In the genomic region with DNA sequence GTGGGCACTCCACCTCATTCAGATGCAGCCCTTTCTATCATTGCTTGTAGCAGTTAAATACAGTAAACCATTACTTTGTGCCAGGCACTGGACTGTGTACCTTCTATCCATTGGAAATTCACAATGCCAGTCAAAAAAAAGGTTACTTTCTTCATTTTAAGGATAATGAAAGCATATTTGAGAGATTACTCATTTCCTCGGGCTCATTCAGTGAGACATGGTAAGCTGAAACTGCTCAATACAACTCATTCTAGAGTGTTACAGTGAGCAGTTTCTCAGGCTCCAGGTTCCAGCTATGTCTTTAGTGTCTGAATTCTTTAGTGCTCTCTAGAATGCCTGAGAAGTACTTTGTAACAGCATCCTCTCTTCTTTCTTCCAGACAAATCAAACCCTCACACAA, we compare ENCODE assay signal across 20 mouse cellular contexts.
DNase-seq lines count a peak whose midpoint lies in the region; ATAC-seq and TF ChIP-seq lines count a peak whose summit lies in the region.
"Had no signal": no experiment of that assay in that cellular context is flagged by ENCODE, and none has a peak within 500 bp of the region (broad histone marks: within the 10 kb centered on the region; RNA-seq: fewer than 3 reads in every experiment).

No protein-coding gene starts in this region.

- WGBS in embryonic facial prominence, embryonic 14.5 days = 46% methylated on average over 1 of the region's 1 CpGs
- WGBS in embryonic facial prominence, embryonic 10.5 days = 84% methylated on average over 1 of the region's 1 CpGs
- 61% methylated on average over 1 of the region's 1 CpGs for WGBS in kidney, embryonic 15.5 days

- no peak for TF ChIP-seq POLR2A in embryonic fibroblast, embryonic 13.5 days (IDR thresholded peaks at IDR 0.05; ENCODE audit: low read depth, low read length)

- no peak overlapping the region for H3K4me2 ChIP-seq in embryonic facial prominence, embryonic 14.5 days (ENCODE audit: low read depth, low read length)
- no peak overlapping the region for H3K4me2 ChIP-seq in kidney, embryonic 15.5 days
- H3K4me2 ChIP-seq: embryonic facial prominence, embryonic 13.5 days; forebrain, embryonic 13.5 days; forebrain, embryonic 15.5 days had no signal

- H3K4me1 ChIP-seq in embryonic facial prominence, embryonic 14.5 days (ENCODE audit: control insufficient read depth, insufficient read depth, low read length) = no peaks in the 10 kb centered on the region
- H3K4me1 ChIP-seq in embryonic facial prominence, embryonic 10.5 days = no peaks in the 10 kb centered on the region
- H3K4me1 ChIP-seq in embryonic fibroblast, embryonic 13.5 days (ENCODE audit: control insufficient read depth, insufficient read depth, low read length) = peaks cover 3% of the 10 kb centered on the region
- H3K4me1 ChIP-seq in kidney, embryonic 15.5 days = no peaks in the 10 kb centered on the region
- H3K4me1 ChIP-seq: embryonic facial prominence, embryonic 13.5 days had no signal

- H3K36me3 ChIP-seq in embryonic facial prominence, embryonic 14.5 days (ENCODE audit: control insufficient read depth, insufficient read depth, low read length) = no peaks in the 10 kb centered on the region
- H3K36me3 ChIP-seq in embryonic facial prominence, embryonic 10.5 days (replicated peaks) = no peaks in the 10 kb centered on the region
- no peaks in the 10 kb centered on the region for H3K36me3 ChIP-seq in kidney, embryonic 15.5 days
- H3K36me3 ChIP-seq: embryonic facial prominence, embryonic 13.5 days; forebrain, embryonic 15.5 days had no signal

- ATAC-seq in embryonic facial prominence, embryonic 14.5 days (ENCODE audit: low read depth) = no peak
- no peak for ATAC-seq in kidney, embryonic 15.5 days (replicated peaks; ENCODE audit: low FRiP score)
- ATAC-seq: activated CD4-positive, CD25-positive, alpha-beta regulatory T cell, adult 4 months; forebrain, embryonic 13.5 days; forebrain, embryonic 15.5 days; forebrain, postnatal 0 days; Patski had no signal

- H3K27ac ChIP-seq in embryonic facial prominence, embryonic 14.5 days (replicated peaks; ENCODE audit: low read depth, low read length) = no peak overlapping the region
- no peak overlapping the region for H3K27ac ChIP-seq in embryonic facial prominence, embryonic 10.5 days (replicated peaks)
- H3K27ac ChIP-seq in embryonic fibroblast, embryonic 13.5 days (ENCODE audit: insufficient read depth, low read length) = peak overlapping the region; percentile 94
- no peak overlapping the region for H3K27ac ChIP-seq in kidney, embryonic 15.5 days
- H3K27ac ChIP-seq: embryonic facial prominence, embryonic 13.5 days; forebrain, embryonic 13.5 days; forebrain, embryonic 15.5 days had no signal

- H3K9ac ChIP-seq in embryonic facial prominence, embryonic 14.5 days (ENCODE audit: low read depth, low read length) = no peak overlapping the region
- H3K9ac ChIP-seq in kidney, embryonic 15.5 days = no peak overlapping the region
- H3K9ac ChIP-seq: embryonic facial prominence, embryonic 13.5 days; forebrain, embryonic 13.5 days; forebrain, embryonic 15.5 days; forebrain, postnatal 0 days had no signal

- H3K9me3 ChIP-seq in embryonic facial prominence, embryonic 14.5 days (ENCODE audit: control insufficient read depth, low read length) = no peaks in the 10 kb centered on the region
- H3K9me3 ChIP-seq in embryonic facial prominence, embryonic 10.5 days = no peaks in the 10 kb centered on the region
- no peaks in the 10 kb centered on the region for H3K9me3 ChIP-seq in kidney, embryonic 15.5 days (replicated peaks)
- H3K9me3 ChIP-seq: embryonic facial prominence, embryonic 13.5 days; forebrain, embryonic 13.5 days; forebrain, embryonic 15.5 days had no signal

- no peak for TF ChIP-seq CTCF in embryonic fibroblast, embryonic 13.5 days (IDR thresholded peaks at IDR 0.05; ENCODE audit: borderline replicate concordance, insufficient read depth, low read length)

- no peaks in the 10 kb centered on the region for H3K27me3 ChIP-seq in embryonic facial prominence, embryonic 14.5 days (replicated peaks; ENCODE audit: control insufficient read depth, insufficient read depth, low read length)
- H3K27me3 ChIP-seq in embryonic facial prominence, embryonic 10.5 days (replicated peaks; ENCODE audit: low read depth, poor library complexity, severe bottlenecking) = no peaks in the 10 kb centered on the region
- H3K27me3 ChIP-seq in kidney, embryonic 15.5 days = no peaks in the 10 kb centered on the region
- H3K27me3 ChIP-seq: embryonic facial prominence, embryonic 13.5 days; forebrain, embryonic 13.5 days; forebrain, embryonic 15.5 days; Patski had no signal

- peak; percentile 2 for DNase-seq in embryonic facial prominence, embryonic 14.5 days (ENCODE audit: low spot score)
- DNase-seq in embryonic facial prominence, embryonic 10.5 days (ENCODE audit: low spot score) = no peak
- no peak for DNase-seq in right cerebral cortex, postnatal 36 days (ENCODE audit: low spot score in 2 of 2)
- DNase-seq: adrenal gland, adult 8-10 months; adrenal gland, postnatal 14 days; adrenal gland, postnatal 36 days; cerebellum, adult 11-12 months; cerebellum, adult 2 months; cerebellum, adult 9-10 months; cerebellum, postnatal 10 days; cerebellum, postnatal 25 days; forebrain, postnatal 0 days had no signal

- no peak overlapping the region for H3K4me3 ChIP-seq in embryonic facial prominence, embryonic 14.5 days (ENCODE audit: low read depth, low read length)
- no peak overlapping the region for H3K4me3 ChIP-seq in embryonic facial prominence, embryonic 10.5 days
- H3K4me3 ChIP-seq in embryonic fibroblast, embryonic 13.5 days (ENCODE audit: insufficient read depth, low read length) = no peak overlapping the region
- no peak overlapping the region for H3K4me3 ChIP-seq in kidney, embryonic 15.5 days (replicated peaks)
- H3K4me3 ChIP-seq: embryonic facial prominence, embryonic 13.5 days; erythroblast, embryonic 14.5 days; forebrain, embryonic 13.5 days; forebrain, embryonic 15.5 days had no signal
